Mouse (Mus musculus) ES-E14 (cell line): ENCODE data around the gene Kntc1. TPM values are rescaled to one million over a fixed set of nuclear protein-coding genes. Genes with fewer than 3 reads are reported as not detected.

ENCODE experiments used
- DNase-seq: peaks from one replicate; pipeline ENCODE4 v3.0.0-alpha.2; 2013; ENCODE audit warnings: low read depth, low spot score
- H3K27ac ChIP-seq: 2 replicates; pipeline ENCODE4 v1.5.1; 2012; ENCODE audit warnings: low read depth, mild to moderate bottlenecking, low read length, moderate library complexity, mixed read lengths; ENCODE audit not compliant: poor library complexity, insufficient read depth, severe bottlenecking
- H3K36me3 ChIP-seq: 2 replicates; pipeline ENCODE4 v1.6.1; 2012; ENCODE audit warnings: mild to moderate bottlenecking, low read length, moderate library complexity, mixed read lengths; ENCODE audit not compliant: control insufficient read depth, poor library complexity, insufficient read depth, severe bottlenecking
- H3K4me1 ChIP-seq, 2 experiments: fragments of 150-350 bp in 1 of 2; sonication (generic) in 1 of 2; 2 replicates each; pipeline ENCODE4 v1.6.1; 2012; ENCODE audit warnings: low read length in 2 of 2, mild to moderate bottlenecking in 1 of 2, mixed read lengths in 1 of 2; ENCODE audit not compliant: control insufficient read depth in 2 of 2, insufficient read depth in 2 of 2, poor library complexity in 1 of 2
- H3K4me3 ChIP-seq, 2 experiments: fragments of 150-350 bp in 1 of 2; sonication (generic) in 1 of 2; 2 replicates each; pipeline ENCODE4 v1.5.1; 2012; ENCODE audit warnings: low read length in 2 of 2, low read depth in 1 of 2, mild to moderate bottlenecking in 1 of 2, mixed read lengths in 1 of 2; ENCODE audit not compliant: insufficient read depth in 1 of 2, poor library complexity in 1 of 2, severe bottlenecking in 1 of 2
- H3K9ac ChIP-seq: 2 replicates; pipeline ENCODE4 v1.6.1; 2012; ENCODE audit warnings: low read depth, mild to moderate bottlenecking, low read length, mixed read lengths; ENCODE audit not compliant: poor library complexity, insufficient read depth, severe bottlenecking
- H3K9me3 ChIP-seq: fragments of 150-350 bp; sonication (generic); 2 replicates; pipeline ENCODE4 v1.6.1; 2012; ENCODE audit warnings: low read depth, mild to moderate bottlenecking, low read length; ENCODE audit not compliant: control insufficient read depth, insufficient read depth
- CHD2 ChIP-seq: IDR thresholded peaks from 2 replicates; pipeline ENCODE4 v1.6.1; 2014; ENCODE audit warnings: mild to moderate bottlenecking, low read depth, low read length, inconsistent platforms
- HCFC1 ChIP-seq: IDR thresholded peaks from 2 replicates; pipeline ENCODE4 v1.6.1; 2012; ENCODE audit warnings: low read length, inconsistent platforms, borderline replicate concordance; ENCODE audit not compliant: insufficient read depth
- MAFK ChIP-seq: IDR thresholded peaks from 2 replicates; pipeline ENCODE4 v1.6.1; 2014; ENCODE audit warnings: mild to moderate bottlenecking, low read depth, low read length, inconsistent platforms; ENCODE audit not compliant: insufficient read depth
- ZC3H11A ChIP-seq: IDR thresholded peaks from 2 replicates; pipeline ENCODE4 v1.6.1; 2012; ENCODE audit warnings: low read depth, mild to moderate bottlenecking, inconsistent platforms, low read length, borderline replicate concordance
- ZNF384 ChIP-seq: IDR thresholded peaks from 2 replicates; pipeline ENCODE4 v1.6.1; 2012; ENCODE audit warnings: low read depth, low read length, inconsistent platforms
- in situ Hi-C, 2 experiments: fragments of 600-800 bp; cut with MboI; formaldehyde crosslinking; loops; one replicate each; pipeline ENCODE4 v1.15.1; 2025; ENCODE audit warnings: low sequenced_read_pairs in 2 of 2, inconsistent platforms in 1 of 2; ENCODE audit not compliant: unreplicated experiment in 2 of 2
- total RNA-seq: library from RNA; depleted of rRNA; stranded (reverse); fragments of 300-350 nt; gene quantifications from 2 replicates; pipeline ENCODE4 v1.2.3, GENCODE M21; 2012

Kntc1 gene
- total RNA-seq, 1 experiment, result 71.3 TPM

DNA sequence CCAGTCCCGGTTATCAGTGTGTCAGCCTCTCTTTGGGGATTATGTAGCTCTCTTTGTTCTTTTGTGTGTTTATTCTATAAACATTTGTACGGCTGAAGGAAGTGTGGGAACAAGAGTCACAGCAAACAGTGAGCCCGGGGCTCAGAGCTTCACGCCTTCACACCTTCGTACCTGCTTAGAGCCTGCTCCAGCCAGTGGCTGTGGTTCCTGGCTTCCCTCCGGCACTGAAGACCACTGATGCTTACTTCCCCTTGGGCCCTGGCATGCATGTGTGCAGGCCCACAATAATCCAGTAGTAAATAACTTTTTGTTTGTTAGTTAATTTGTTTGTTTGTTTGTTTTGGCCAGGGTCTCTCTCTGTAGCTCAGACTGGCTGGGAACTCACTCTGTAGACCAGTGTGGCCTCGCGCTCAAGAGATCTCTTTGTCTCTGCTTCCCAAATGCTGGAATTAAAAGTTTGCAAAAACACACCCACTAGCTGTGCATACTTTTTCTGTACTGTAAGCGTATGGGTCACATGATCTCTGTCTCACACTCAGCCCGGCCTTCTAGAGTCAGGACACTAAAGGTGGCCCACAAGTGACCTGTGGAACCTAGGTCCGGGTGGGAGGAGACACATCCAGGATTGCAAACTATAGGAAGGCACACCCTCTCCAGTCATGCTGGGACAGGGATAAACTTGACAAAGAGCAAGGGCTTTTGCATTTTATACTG, 92.9 kb downstream of the Kntc1 start:
- no peak for TF ChIP-seq MAFK
- no peak for TF ChIP-seq ZC3H11A
- no peak for TF ChIP-seq HCFC1
- TF ChIP-seq CHD2, result no peak
- TF ChIP-seq ZNF384, result no peak
- in situ Hi-C loops, result no loop called here
- H3K9ac ChIP-seq, result no peak overlapping the region
- no peaks in the 10 kb centered on the region for H3K36me3 ChIP-seq
- no peak overlapping the region for H3K27ac ChIP-seq
- no peaks in the 10 kb centered on the region for H3K9me3 ChIP-seq
- H3K4me3 ChIP-seq, result no peak overlapping the region
- DNase-seq, result no peak
- 0 out of 4 replicates have a peak, but pooled peaks cover 0 to 2% of the 10 kb centered on the region in 2 experiments for H3K4me1 ChIP-seq

GRCm38 (mm10) chr5:123842935-123843282, 93.4 kb downstream of the Kntc1 start:
- Histone ChIP-seq H3K9me3 (no peaks in the 10 kb centered on the region), H3K4me1 (0 out of 4 replicates have a peak, but pooled peaks cover 0 to 2% of the 10 kb centered on the region in 2 experiments), H3K4me3 (no peak overlapping the region), H3K36me3 (no peaks in the 10 kb centered on the region), H3K27ac (no peak overlapping the region), H3K9ac (no peak overlapping the region)
- DNase-seq, result no peak
- no peak for TF ChIP-seq MAFK
- no peak for TF ChIP-seq HCFC1
- no peak for TF ChIP-seq ZNF384
- no peak for TF ChIP-seq ZC3H11A
- TF ChIP-seq CHD2, result no peak
- in situ Hi-C loops, result no loop called here

- Histone ChIP-seq H3K9ac (no peak overlapping the region), H3K9me3 (no peaks in the 10 kb centered on the region), H3K4me1 (0 out of 4 replicates have a peak, but pooled peaks cover 0 to 2% of the 10 kb centered on the region in 2 experiments), H3K36me3 (no peaks in the 10 kb centered on the region), H3K27ac (no peak overlapping the region), H3K4me3 (no peak overlapping the region)
- DNase-seq, result no peak
- in situ Hi-C loops, result no loop called here
- TF ChIP-seq ZC3H11A, result no peak
- TF ChIP-seq CHD2, result no peak
- no peak for TF ChIP-seq MAFK
- TF ChIP-seq ZNF384, result no peak
- TF ChIP-seq HCFC1, result no peak
Measured at GRCm38 (mm10) chr5:123843816-123844215, 94.3 kb downstream of the Kntc1 start.

DNA sequence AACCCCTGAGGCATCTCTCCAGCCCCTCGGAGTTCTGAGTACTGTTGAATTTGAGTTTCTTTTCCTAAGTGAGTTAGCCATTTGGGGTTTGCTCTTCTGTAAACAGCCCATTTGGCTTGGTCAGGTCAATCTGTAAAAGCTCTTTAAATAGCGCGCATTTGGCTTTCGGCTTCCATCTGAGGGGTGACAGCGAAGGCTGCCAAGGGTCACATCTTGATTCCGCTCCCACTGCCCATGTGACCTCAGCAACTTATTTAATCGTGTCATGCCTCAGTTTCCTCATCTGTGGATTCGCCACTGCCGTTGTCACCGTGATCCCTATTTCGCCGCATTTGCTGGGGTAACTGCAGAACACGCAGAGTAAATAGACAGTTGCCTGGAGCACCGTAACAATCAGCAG, 94.8 kb downstream of the Kntc1 start:
- Histone ChIP-seq H3K36me3 (no peaks in the 10 kb centered on the region), H3K9ac (no peak overlapping the region), H3K4me3 (no peak overlapping the region), H3K4me1 (0 out of 4 replicates have a peak, but pooled peaks cover 0 to 2% of the 10 kb centered on the region in 2 experiments), H3K27ac (no peak overlapping the region), H3K9me3 (no peaks in the 10 kb centered on the region)
- TF ChIP-seq MAFK, result no peak
- TF ChIP-seq ZNF384, result no peak
- TF ChIP-seq HCFC1, result no peak
- no peak for TF ChIP-seq ZC3H11A
- TF ChIP-seq CHD2, result no peak
- in situ Hi-C loops, result no loop called here
- DNase-seq, result no peak
